Mouse (Mus musculus): Measurements from ENCODE around the gene Nf1. TPM values are rescaled to one million over a fixed set of nuclear protein-coding genes. Genes with fewer than 3 reads are reported as not detected.

The Nf1 gene
- polyA plus RNA-seq, 1 experiment from 2014 or later: 7.1 TPM

DNA sequence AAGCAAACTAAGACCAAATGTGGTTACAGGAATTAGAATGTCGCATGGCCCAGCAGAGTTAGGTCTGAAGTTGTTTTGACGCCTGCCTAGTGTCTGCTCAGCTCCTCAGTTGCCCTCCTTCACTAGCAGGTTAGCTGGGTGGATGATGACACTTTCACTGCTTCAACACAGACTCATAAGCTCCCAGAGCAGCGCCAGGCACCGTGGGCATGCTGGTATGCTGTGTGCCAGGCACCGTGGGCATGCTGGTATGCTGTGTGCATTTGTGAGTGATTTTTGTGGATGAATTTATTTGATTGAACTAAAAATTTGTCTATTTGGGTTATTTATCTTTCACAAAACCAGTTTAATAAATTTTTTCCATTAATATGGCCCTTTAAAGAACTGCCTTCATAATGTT is 83.0 kb downstream of the Nf1 start:
- ATAC-seq: no peak
- no peaks in the 10 kb centered on the region for H3K9me3 ChIP-seq (replicated peaks)
- peaks cover 3% of the 10 kb centered on the region; the same call in 1 of the 2 replicates for H3K4me1 ChIP-seq
- peaks cover 15% of the 10 kb centered on the region for H3K36me3 ChIP-seq (ENCODE audit: poor library complexity, severe bottlenecking)
- H3K9ac ChIP-seq: no peak overlapping the region
- no peak overlapping the region for H3K27ac ChIP-seq
- no peaks in the 10 kb centered on the region for H3K27me3 ChIP-seq
- no peak overlapping the region for H3K4me3 ChIP-seq
- 95% methylated on average over 5 of the region's 5 CpGs for WGBS
- no peak overlapping the region for H3K4me2 ChIP-seq

DNA sequence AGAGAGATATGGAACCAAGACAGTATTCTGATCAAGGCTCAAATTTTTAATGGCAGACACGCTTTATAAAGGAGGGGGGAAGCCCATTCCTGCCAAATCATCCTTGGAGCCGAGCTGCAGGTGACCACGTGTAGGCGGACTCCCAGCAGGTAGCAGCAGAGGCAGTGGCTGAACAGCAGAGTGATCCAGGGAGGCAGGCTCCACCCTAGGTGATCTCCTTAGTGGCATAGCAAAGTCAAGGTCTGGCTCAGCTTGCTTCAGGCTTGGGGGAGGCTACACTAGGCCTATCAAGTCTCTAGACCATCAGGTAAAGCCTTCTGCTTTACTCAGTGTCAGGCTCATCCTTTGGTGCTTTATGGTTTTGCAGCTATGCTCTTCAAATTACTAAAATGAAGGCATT is 87.1 kb downstream of the Nf1 start:
- Histone ChIP-seq H3K36me3 (ENCODE audit: poor library complexity, severe bottlenecking) (peaks cover 24% of the 10 kb centered on the region), H3K27ac (peak overlapping the region; percentile 51; the same call in 1 of the 2 replicates), H3K4me1 (peaks cover 10% of the 10 kb centered on the region; the same call in 1 of the 2 replicates), H3K9me3 (replicated peaks) (no peaks in the 10 kb centered on the region), H3K27me3 (no peaks in the 10 kb centered on the region), H3K4me2 (no peak overlapping the region), H3K9ac (no peak overlapping the region), H3K4me3 (no peak overlapping the region)
- 62% methylated on average over 4 of the region's 4 CpGs for WGBS
- no peak for ATAC-seq

DNA sequence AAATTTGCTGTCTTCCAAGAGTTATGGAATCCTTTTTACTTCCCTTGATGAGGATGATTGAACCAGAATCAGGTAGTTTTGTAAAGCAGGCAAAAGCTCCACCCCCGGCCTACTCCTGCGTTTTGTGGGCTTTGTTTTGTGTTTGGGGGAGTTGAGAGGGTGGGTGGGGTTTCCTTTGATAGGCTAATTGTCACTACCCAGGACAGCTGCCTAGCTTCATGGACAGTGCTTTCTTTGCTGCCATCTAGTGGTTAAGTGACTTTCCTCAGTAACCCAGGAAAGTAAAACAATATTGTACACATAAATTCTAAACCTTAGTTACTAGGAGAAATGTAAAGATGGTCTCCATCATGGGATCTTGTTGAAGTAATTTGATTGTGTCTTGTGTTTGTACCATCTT is 88.1 kb downstream of the Nf1 start:
- 0% methylated on average over 2 of the region's 2 CpGs for WGBS

DNA sequence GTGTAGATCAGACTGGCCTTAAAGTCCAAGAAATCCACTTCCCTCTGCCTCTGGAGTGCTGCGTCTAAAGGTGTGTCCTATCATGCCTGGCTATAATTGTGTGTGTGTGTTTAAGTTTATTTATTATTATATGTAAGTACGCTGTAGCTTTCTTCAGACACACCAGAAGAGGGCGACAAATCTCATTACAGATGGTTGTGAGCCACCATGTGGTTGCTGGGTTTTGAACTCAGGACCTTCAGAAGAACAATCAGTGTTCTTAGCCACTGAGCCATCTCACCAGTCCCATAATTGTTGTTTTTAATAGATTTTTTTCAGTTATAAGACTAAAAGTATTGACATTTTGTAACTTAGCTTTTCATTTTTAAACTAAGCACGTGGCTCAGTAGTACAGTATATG is 95.8 kb downstream of the Nf1 start:
- 91% methylated on average over 4 of the region's 4 CpGs for WGBS
- no peak overlapping the region for H3K4me2 ChIP-seq
- no peak overlapping the region for H3K4me3 ChIP-seq
- no peaks in the 10 kb centered on the region for H3K9me3 ChIP-seq (replicated peaks)
- no peak overlapping the region for H3K27ac ChIP-seq
- H3K9ac ChIP-seq: no peak overlapping the region
- ATAC-seq: no peak
- H3K36me3 ChIP-seq (ENCODE audit: poor library complexity, severe bottlenecking): peaks cover 27% of the 10 kb centered on the region
- no peaks in the 10 kb centered on the region for H3K27me3 ChIP-seq
- no peaks in the 10 kb centered on the region for H3K4me1 ChIP-seq

More for the DNA sequence above, 88.1 kb downstream of the Nf1 start:
- no peak overlapping the region for H3K4me2 ChIP-seq
- H3K36me3 ChIP-seq (ENCODE audit: poor library complexity, severe bottlenecking): peaks cover 20% of the 10 kb centered on the region
- peaks cover 10% of the 10 kb centered on the region; the same call in 1 of the 2 replicates for H3K4me1 ChIP-seq
- ATAC-seq: peak; percentile 43; the same call in 1 of the 2 replicates
- no peaks in the 10 kb centered on the region for H3K27me3 ChIP-seq
- H3K4me3 ChIP-seq: no peak overlapping the region
- no peaks in the 10 kb centered on the region for H3K9me3 ChIP-seq (replicated peaks)
- no peak overlapping the region for H3K27ac ChIP-seq
- no peak overlapping the region for H3K9ac ChIP-seq

DNA sequence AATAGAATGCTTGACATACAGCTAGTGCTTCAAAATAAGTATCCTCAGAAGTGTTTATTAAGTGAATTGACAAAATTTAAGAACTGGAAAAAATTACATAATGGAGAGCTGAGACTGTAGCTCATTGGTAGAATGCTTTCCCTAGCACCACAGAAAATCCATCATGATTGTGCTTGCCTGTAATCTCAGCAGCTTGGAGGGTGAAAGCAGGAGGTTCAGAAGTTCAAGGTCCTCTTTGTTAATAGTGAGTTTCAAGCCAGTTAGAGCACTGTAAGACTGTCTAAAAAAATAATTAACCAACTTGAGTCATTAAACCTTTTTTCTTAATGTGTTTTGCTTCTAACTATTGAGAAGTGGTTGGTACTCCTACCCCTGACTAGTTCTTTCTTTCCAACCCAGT is 108.9 kb downstream of the Nf1 start:
- no peaks in the 10 kb centered on the region for H3K9me3 ChIP-seq (replicated peaks)
- H3K27ac ChIP-seq: no peak overlapping the region
- H3K4me1 ChIP-seq: no peaks in the 10 kb centered on the region
- no peak overlapping the region for H3K9ac ChIP-seq
- no peaks in the 10 kb centered on the region for H3K27me3 ChIP-seq
- peaks cover 62% of the 10 kb centered on the region for H3K36me3 ChIP-seq (ENCODE audit: poor library complexity, severe bottlenecking)
- no peak overlapping the region for H3K4me2 ChIP-seq
- ATAC-seq: no peak
- no peak overlapping the region for H3K4me3 ChIP-seq

DNA sequence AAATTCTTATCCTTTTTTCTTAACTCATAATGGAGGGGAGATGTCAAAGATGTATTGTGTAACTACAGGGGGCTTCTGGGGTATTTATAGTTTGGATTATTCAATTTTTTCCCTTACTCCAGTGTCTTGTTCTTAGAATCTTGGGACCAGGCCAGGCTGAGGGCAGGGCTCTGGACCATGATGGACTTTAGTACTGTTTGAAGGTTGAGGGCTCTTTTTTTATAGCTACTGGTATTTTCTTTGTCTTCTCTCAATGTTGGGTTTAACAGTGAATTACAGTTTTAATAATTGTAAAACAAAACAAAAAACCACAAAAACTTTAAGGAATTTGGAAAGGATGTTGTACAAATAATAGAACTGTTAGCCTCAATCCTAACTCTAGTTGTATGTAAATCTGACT is 113.5 kb downstream of the Nf1 start:
- peaks cover 71% of the 10 kb centered on the region for H3K36me3 ChIP-seq (ENCODE audit: poor library complexity, severe bottlenecking)

DNA sequence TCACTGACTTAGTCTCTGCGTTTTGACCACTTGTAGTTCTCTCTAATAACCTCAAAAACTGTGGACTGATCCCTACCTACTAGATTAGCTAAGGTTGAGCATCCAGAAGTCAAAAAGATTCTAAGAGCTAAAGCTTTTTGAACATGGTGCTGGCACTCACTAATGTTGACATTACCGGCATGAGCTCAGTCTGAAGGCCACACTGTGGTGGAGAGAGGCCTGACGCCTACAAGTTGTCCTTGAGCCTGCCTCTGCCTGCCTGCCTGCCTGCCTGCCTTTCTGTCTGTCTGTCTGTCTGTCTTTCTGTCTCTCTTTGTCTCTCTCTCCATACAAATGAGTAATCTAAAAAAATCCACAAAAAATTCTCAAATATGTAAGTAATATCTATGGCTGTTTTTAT is 118.4 kb downstream of the Nf1 start:
- Histone ChIP-seq H3K4me1 (no peaks in the 10 kb centered on the region), H3K27ac (no peak overlapping the region), H3K4me2 (no peak overlapping the region), H3K9ac (no peak overlapping the region), H3K9me3 (replicated peaks) (no peaks in the 10 kb centered on the region), H3K27me3 (no peaks in the 10 kb centered on the region), H3K4me3 (no peak overlapping the region), H3K36me3 (ENCODE audit: poor library complexity, severe bottlenecking) (peaks cover 65% of the 10 kb centered on the region)
- WGBS: 93% methylated on average over 3 of the region's 3 CpGs
- ATAC-seq: no peak

More for the DNA sequence above, 113.5 kb downstream of the Nf1 start:
- H3K27me3 ChIP-seq: no peaks in the 10 kb centered on the region
- H3K4me2 ChIP-seq: no peak overlapping the region
- H3K27ac ChIP-seq: no peak overlapping the region
- H3K4me1 ChIP-seq: no peaks in the 10 kb centered on the region
- no peak for ATAC-seq
- H3K9ac ChIP-seq: no peak overlapping the region
- H3K4me3 ChIP-seq: no peak overlapping the region
- no peaks in the 10 kb centered on the region for H3K9me3 ChIP-seq (replicated peaks)

DNA sequence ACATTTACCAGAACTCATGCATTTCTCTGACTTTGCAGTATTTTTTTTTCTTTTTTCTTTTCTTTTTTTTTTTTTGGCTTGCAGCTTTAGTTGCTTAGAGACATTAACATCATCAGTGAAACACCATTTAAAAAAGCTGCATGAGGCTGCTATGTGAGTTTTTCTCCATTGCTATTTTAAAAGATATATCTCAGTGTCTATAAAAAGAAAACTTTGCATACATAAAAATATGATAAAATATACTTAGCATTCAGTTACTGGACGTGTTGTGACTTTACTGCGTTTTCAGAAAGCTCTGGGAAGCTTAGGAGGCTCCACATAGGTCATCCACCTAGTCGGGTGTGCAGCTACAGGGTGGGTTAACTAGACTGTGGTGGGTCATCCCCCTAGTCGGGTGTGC is 120.4 kb downstream of the Nf1 start:
- no peak for ATAC-seq
- Histone ChIP-seq H3K4me1 (no peaks in the 10 kb centered on the region), H3K9ac (no peak overlapping the region), H3K4me2 (no peak overlapping the region), H3K36me3 (ENCODE audit: poor library complexity, severe bottlenecking) (peaks cover 62% of the 10 kb centered on the region), H3K9me3 (replicated peaks) (no peaks in the 10 kb centered on the region), H3K27me3 (no peaks in the 10 kb centered on the region), H3K4me3 (no peak overlapping the region), H3K27ac (no peak overlapping the region)
- 90% methylated on average over 4 of the region's 4 CpGs for WGBS

DNA sequence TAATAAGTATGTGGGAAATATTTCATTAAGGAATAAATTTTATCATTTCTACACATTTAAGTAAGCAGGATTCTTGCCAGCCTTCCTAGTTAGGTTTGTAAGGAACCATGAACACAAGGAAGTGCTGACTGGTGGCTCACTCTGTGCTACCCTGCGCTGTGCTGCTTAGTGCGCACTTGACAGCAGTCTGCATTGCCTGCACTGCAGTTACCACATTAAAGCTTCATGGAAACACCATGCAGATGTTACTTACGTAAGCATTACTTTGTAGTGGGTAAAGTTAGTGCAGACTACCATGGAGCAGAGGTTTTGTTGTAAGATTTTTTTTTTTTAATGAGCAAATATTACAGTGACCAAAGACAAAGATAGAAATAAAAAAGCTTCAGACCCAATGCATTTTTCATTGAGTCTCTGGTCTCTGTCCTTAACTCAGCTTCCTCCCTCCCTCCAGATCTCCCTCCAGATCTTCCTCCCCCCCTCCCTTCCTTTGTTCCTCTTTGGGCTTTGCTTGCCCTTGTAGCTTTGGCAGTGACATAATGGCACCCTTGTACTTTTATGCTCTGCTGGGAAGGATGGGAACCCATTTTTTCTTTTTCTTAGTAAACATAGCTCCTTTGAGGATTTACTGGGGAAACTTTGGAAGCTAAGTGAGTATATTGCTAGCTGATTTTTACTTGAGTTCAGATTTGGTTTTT is 121.4 kb downstream of the Nf1 start:
- H3K27ac ChIP-seq: no peak overlapping the region; the same call in 1 of the 2 replicates
- H3K4me3 ChIP-seq: no peak overlapping the region
- H3K9me3 ChIP-seq (replicated peaks): no peaks in the 10 kb centered on the region
- H3K4me2 ChIP-seq: no peak overlapping the region
- no peaks in the 10 kb centered on the region for H3K27me3 ChIP-seq
- 89% methylated on average over 3 of the region's 3 CpGs for WGBS
- no peaks in the 10 kb centered on the region for H3K4me1 ChIP-seq
- no peak overlapping the region for H3K9ac ChIP-seq
- no peak for ATAC-seq
- H3K36me3 ChIP-seq (ENCODE audit: poor library complexity, severe bottlenecking): peaks cover 52% of the 10 kb centered on the region

DNA sequence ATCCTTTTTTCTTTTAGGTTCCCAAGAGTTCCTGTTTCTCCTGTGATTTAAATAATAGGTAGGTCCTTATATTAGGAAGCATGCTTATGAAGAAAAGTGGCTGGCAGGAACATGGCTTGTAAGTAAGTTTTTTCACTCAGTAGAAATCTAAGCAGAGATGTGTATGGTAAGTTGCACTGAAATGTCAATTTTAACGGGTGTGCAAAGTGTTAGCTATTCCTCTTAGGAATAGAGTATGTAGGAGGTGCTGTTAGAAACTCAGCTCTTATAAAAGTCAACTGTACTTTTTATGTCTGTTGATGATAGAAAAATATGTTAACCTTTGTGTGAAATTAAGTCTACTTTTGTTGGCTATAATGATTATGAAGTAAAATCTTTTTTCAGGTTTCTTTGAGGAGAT is 128.6 kb downstream of the Nf1 start:
- no peak overlapping the region for H3K4me2 ChIP-seq
- no peaks in the 10 kb centered on the region for H3K27me3 ChIP-seq
- no peak overlapping the region for H3K9ac ChIP-seq
- no peak overlapping the region for H3K27ac ChIP-seq
- no peaks in the 10 kb centered on the region for H3K4me1 ChIP-seq
- H3K4me3 ChIP-seq: no peak overlapping the region
- no peaks in the 10 kb centered on the region for H3K9me3 ChIP-seq (replicated peaks)
- H3K36me3 ChIP-seq (ENCODE audit: poor library complexity, severe bottlenecking): peaks cover 43% of the 10 kb centered on the region
- ATAC-seq: no peak
- WGBS: 85% methylated on average over 1 of the region's 1 CpGs

DNA sequence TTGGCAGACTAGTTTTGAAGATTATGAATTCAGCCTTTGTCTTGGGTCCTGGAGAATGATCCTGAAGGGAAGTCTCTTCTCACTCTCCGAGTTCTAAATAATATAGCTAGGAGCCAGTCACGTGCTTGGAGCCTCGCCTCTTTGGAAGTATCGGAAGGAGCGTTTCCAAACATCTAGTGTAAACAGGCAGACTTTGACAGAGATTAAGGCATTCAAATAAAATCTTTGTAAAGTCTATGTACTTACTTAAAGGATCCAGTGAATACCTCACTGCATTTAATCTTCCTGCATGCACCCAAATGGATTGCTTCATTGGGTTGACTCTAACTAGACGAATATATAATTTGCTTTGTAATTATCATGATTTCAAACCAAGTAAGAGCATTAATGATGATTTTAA is 143.9 kb downstream of the Nf1 start:
- 91% methylated on average over 6 of the region's 6 CpGs for WGBS
- Histone ChIP-seq H3K9ac (no peak overlapping the region), H3K36me3 (ENCODE audit: poor library complexity, severe bottlenecking) (peaks cover 37% of the 10 kb centered on the region), H3K27ac (no peak overlapping the region), H3K27me3 (no peaks in the 10 kb centered on the region), H3K4me2 (no peak overlapping the region), H3K4me3 (no peak overlapping the region), H3K9me3 (replicated peaks) (no peaks in the 10 kb centered on the region), H3K4me1 (no peaks in the 10 kb centered on the region)
- ATAC-seq: no peak

DNA sequence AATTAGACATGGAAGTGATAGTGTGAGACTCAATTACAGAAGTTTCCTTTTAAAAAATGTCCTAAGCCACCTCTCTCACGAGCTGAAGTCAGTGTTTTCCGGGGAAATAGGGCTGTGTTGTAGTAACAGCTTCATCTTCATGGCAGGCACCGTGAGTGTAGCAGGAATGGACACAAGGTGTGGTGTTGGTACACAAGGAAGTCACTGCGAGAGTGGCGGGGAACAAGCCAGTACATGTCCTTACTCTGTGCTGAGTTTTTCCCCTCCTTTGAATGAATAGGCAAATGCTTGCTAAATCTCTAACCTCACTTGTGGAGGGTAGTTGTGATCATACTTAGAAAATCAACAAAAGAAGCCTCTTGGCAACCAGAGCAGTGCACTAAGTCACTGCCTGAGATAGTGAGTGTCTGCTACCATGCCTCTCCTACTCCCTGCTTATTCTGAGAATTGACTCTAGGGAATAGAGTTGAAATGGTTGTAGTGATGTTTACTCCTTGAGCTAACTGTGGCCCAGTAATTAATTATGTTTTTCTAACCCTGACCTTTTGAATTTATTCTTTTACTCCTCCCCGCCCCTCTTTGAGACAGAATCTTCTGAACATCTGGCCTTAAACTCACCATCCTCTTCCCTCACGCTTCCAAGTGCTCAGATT is 144.5 kb downstream of the Nf1 start:
- Histone ChIP-seq H3K9ac (no peak overlapping the region), H3K27me3 (no peaks in the 10 kb centered on the region), H3K9me3 (replicated peaks) (no peaks in the 10 kb centered on the region), H3K4me2 (no peak overlapping the region), H3K36me3 (ENCODE audit: poor library complexity, severe bottlenecking) (peaks cover 36% of the 10 kb centered on the region), H3K4me1 (no peaks in the 10 kb centered on the region), H3K4me3 (no peak overlapping the region), H3K27ac (no peak overlapping the region)
- WGBS: 92% methylated on average over 7 of the region's 7 CpGs
- ATAC-seq: no peak

DNA sequence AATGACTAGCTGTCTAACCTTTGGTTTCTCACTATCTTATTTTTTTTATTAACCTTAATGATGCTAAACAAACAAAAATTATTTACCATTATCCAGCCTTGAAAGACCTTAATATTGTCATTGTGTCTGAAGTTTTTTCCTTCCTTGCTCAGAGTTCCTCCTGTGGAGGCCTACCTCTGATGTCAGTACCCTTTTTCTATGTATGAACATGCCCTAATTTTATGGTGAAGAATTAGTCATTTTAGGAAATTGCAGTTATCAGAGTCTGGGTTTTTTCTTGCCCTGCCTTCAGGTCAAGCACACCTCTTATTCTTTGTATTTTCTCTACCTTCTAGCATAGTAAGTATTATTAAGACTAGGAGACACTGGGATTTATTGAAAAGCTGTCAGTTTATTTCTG is 145.2 kb downstream of the Nf1 start:
- no peak overlapping the region for H3K27ac ChIP-seq
- ATAC-seq: no peak
- no peak overlapping the region for H3K4me2 ChIP-seq
- H3K36me3 ChIP-seq (ENCODE audit: poor library complexity, severe bottlenecking): peaks cover 33% of the 10 kb centered on the region
- no peak overlapping the region for H3K9ac ChIP-seq
- H3K4me1 ChIP-seq: no peaks in the 10 kb centered on the region
- no peaks in the 10 kb centered on the region for H3K9me3 ChIP-seq (replicated peaks)
- H3K4me3 ChIP-seq: no peak overlapping the region
- H3K27me3 ChIP-seq: no peaks in the 10 kb centered on the region

Data from forebrain, embryonic 13.5 days (tissue).